Mouse (Mus musculus) cortical plate, adult 2 months (tissue): ENCODE results near the gene Ptprg.

Experiments used
- CTCF ChIP-seq: fragments of 200-500 bp; IDR thresholded peaks from 2 replicates; pipeline ENCODE4 v1.5.1; 2011; ENCODE audit warnings: mild to moderate bottlenecking, control low read depth, low read length; ENCODE audit not compliant: insufficient read depth; ENCODE audit errors: extremely low read depth
- POLR2A ChIP-seq: fragments of 200-500 bp; IDR thresholded peaks from 2 replicates; pipeline ENCODE4 v1.6.1; 2011; ENCODE audit warnings: mild to moderate bottlenecking, low read length, control low read depth; ENCODE audit not compliant: insufficient read depth; ENCODE audit errors: extremely low read depth

GRCm38 (mm10) chr14:11642977-11643376 lies 89.6 kb downstream of the Ptprg start:
- TF ChIP-seq POLR2A: no peak
- no peak for TF ChIP-seq CTCF
